Mouse (Mus musculus) megakaryocyte, embryonic 14.5 days (primary cell): ENCODE results near the gene Nras. TPM values are rescaled to one million over a fixed set of nuclear protein-coding genes. Genes with fewer than 3 reads are reported as not detected.

Experiments
- H3K27me3 ChIP-seq: replicated peaks from 2 replicates; pipeline ENCODE3; 2012; ENCODE audit warnings: inconsistent platforms
- H3K36me3 ChIP-seq: replicated peaks from 2 replicates; pipeline ENCODE3; 2012; ENCODE audit warnings: low read length, inconsistent platforms, mixed read lengths
- H3K4me1 ChIP-seq: 2 replicates; pipeline ENCODE4 v1.6.1; 2012; ENCODE audit warnings: inconsistent platforms
- H3K4me3 ChIP-seq: replicated peaks from 2 replicates; pipeline ENCODE3; 2012; ENCODE audit warnings: moderate library complexity, mild to moderate bottlenecking, inconsistent platforms
- H3K9me3 ChIP-seq: 2 replicates; pipeline ENCODE4 v1.6.1; 2012; ENCODE audit warnings: inconsistent platforms
- FLI1 ChIP-seq: IDR thresholded peaks from 2 replicates; pipeline ENCODE4 v1.6.1; 2012; ENCODE audit warnings: low read length, inconsistent platforms, mixed read lengths
- GATA1 ChIP-seq: IDR thresholded peaks from 3 replicates; pipeline ENCODE4 v1.6.1; 2012; ENCODE audit warnings: mixed read lengths, low read length, inconsistent platforms, borderline replicate concordance
- polyA plus RNA-seq: library from polyadenylated mRNA; stranded (reverse); fragments of >175 nt; gene quantifications from 2 replicates; pipeline ENCODE4 v1.2.3, GENCODE M21; 2012; ENCODE audit warnings: low replicate concordance; ENCODE audit not compliant: insufficient read depth

Gene Nras
- 1.3 and 2.9 TPM in 2 replicates for polyA plus RNA-seq

DNA sequence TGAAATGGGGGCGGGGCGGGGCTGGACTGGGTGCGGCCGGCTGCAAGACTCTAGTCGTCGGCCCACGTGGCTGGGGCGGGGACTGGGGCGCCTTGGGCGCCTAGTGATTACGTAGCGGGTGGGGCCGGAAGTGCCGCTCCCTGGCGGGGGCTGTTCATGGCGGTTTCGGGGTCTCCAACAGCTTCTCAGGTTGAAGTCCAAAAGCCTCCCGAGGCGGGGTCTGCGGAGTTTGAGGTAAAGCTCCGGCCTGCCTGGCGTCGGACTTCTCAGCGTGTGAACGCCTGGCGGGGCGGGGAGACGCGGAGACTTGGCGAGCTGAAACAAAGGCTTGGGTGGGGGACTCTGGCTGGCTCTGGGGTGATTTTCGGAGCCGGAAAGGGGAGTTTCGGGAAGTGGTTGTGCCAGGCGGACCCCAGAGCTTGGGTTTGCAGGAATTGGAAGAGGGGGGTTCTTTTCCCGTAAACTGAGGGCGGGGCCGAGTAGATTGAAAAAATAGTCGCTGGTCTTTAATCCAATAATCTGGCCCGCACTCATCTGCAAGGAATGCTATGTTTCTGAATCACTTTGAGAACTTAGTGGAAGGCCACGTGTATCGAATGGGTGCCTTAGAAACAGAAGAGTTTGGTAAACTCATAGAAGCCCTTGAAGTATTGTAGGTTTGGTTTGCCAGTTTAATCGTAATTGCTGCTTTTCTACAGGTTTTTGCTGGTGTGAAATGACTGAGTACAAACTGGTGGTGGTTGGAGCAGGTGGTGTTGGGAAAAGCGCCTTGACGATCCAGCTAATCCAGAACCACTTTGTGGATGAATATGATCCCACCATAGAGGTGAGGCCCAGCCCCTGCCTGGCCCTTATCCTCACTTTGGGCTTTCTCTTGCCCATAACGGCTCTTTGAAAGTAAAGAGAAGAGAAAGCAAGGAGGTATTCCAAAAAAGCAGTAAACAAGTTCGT, at the start of gene Nras:
Gene Nras, plus strand, starts transcription at position 79 of the 951 bp plus-strand sequence.
- Histone ChIP-seq H3K4me1 (peaks cover 13% of the 10 kb centered on the region), H3K9me3 (no peaks in the 10 kb centered on the region), H3K4me3 (peak within 1 kb of the TSS; percentile 94), H3K36me3 (peaks cover 72% of the 10 kb centered on the region), H3K27me3 (no peaks in the 10 kb centered on the region)
- no peak for TF ChIP-seq GATA1
- no peak for TF ChIP-seq FLI1

DNA sequence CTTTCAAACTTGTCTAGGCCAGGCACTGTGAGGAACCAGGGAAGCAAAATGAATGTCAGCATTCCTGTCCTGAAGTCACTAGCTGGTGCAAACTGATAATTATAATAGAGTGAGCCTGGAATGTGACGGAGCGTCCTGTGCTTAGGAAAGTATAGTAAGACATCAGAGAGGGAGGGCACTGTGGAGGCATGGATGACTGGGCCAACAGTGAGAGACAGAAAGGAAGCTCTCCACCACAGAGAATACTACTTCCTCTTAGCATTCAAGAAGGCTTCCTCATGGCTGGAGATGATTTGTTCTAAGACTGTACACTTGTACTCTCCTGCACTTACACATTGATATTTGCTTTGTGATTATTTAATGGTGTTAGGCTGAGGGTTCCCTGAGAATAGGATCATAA, 40.7 kb upstream of the Nras start:
- H3K4me1 ChIP-seq, result peaks cover 46% of the 10 kb centered on the region
- no peaks in the 10 kb centered on the region for H3K27me3 ChIP-seq
- H3K4me3 ChIP-seq, result peak overlapping the region; percentile 79
- TF ChIP-seq FLI1 (no peak), GATA1 (no peak)
- H3K9me3 ChIP-seq, result no peaks in the 10 kb centered on the region
- peaks cover 4% of the 10 kb centered on the region for H3K36me3 ChIP-seq

DNA sequence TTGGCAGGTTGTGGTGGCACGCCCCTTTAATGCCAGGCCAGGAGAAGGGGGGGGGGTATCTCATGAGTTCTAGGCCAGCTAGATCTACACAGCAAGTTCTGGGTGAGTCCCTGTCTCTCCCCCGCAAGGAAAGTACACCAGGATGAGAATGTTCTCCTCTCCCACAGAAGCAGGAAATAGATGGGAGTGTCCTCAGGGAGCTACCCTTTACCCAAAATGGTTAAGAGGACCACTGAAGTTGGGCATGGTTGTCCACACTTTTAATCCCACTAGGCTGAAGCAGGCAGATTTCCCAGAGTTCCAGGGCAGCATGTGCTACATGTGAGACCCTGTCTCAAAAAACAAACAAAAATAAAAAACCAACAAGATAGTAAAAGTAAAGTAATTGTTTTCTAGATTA, 38.6 kb upstream of the Nras start:
- H3K36me3 ChIP-seq, result peaks cover 8% of the 10 kb centered on the region
- H3K4me1 ChIP-seq, result peaks cover 55% of the 10 kb centered on the region
- no peaks in the 10 kb centered on the region for H3K9me3 ChIP-seq
- H3K27me3 ChIP-seq, result no peaks in the 10 kb centered on the region
- TF ChIP-seq GATA1, result no peak
- no peak for TF ChIP-seq FLI1
- peak overlapping the region; percentile 98 for H3K4me3 ChIP-seq

DNA sequence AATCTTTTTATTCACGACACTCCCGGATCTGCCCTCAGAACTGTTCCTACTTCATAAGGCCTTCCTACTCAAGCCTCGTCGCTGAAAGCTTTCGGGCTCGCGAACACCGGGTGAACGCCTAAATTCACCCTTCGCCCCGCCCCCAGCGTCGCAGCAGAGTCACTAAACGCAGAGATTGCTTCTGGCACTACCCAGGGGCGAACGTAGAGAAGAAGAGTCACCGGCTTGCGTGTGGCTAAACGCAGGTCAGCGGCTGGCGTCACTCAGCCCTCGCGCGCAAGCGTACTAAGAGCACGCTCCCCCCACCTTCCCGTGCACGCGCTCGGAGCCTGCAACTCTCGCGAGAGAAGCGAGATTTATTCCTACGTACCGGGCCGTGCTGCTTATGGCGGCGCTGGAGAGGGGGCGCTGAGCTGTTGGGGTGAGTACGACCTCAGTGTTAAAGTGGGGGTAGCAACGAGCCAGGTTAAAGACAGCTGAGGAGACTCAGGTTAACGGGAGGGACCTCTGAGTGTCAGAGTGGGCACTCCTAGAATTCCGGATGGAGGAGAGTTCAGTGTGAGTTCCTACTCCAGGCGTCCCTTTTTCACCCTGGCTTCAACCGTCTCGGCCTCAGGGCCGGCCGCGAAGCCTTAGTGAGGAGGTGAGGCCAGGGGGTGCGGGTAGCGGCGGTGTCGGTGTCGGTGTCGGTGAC, 37.7 kb upstream of the Nras start, which contains the start of gene Csde1:
Gene Csde1, plus strand, starts transcription at position 178 of the 694 bp plus-strand sequence.
- Histone ChIP-seq H3K4me1 (peaks cover 63% of the 10 kb centered on the region), H3K9me3 (no peaks in the 10 kb centered on the region), H3K36me3 (peaks cover 14% of the 10 kb centered on the region), H3K27me3 (no peaks in the 10 kb centered on the region), H3K4me3 (peak within 1 kb of the TSS; percentile 98)
- TF ChIP-seq FLI1 (no peak), GATA1 (no peak)

DNA sequence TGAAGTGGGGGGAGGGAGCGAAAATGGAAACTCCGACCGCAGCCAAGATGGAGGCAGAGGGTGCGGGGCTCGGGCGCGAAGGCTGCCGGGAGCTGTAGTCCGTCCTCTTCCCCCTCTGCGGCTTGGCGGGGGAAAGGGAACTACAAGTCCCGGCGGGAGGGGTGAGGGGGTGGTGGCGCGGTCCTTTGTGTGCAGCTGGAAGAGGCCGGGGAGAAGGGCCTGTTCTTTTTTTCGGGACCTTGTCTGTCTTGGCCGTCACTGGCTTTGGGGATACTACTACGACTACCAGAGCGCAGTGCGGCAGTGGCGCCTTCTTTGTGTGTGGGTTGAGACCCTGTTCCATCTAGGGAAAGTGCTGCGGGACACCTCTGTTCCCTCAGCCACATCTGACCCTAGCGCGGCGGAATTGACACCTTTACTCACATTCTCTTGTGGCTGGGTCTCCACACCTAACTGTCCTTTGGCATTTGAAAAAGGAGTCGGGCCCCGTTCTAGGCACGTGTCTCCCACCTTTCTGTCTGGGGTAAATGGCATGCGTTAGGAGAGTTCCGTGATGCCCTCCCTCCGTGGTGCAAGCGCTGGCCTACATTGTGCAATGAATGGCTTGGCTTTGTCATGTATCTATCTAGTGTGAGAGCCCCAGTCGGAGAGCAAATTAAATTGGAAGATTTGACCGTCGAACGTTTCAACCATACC, 37.0 kb upstream of the Nras start:
- TF ChIP-seq FLI1, result no peak
- TF ChIP-seq GATA1, result no peak
- Histone ChIP-seq H3K36me3 (peaks cover 14% of the 10 kb centered on the region), H3K4me1 (peaks cover 64% of the 10 kb centered on the region), H3K9me3 (no peaks in the 10 kb centered on the region), H3K4me3 (peak overlapping the region; percentile 98), H3K27me3 (no peaks in the 10 kb centered on the region)

DNA sequence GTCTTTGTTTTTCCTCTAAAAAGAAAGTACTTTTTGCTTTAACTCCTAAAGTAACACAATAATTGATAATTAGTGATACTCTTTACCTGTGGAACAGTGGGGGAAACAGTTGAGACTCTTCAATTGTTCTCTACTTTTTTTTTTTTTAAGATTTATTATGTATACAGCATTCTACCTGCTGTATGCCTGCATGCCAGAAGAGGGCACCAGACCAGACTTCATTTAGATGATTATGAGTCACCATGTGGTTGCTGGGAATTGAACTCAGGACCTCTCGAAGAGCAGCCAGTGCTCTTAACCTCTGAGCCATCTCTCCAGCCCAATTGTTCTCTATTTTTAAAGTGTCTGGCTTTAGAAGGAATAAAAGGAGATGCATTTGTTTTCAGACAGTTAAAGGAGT, 31.9 kb upstream of the Nras start:
- no peak for TF ChIP-seq GATA1
- TF ChIP-seq FLI1, result no peak
- Histone ChIP-seq H3K9me3 (no peaks in the 10 kb centered on the region), H3K4me3 (no peak overlapping the region), H3K36me3 (peaks cover 57% of the 10 kb centered on the region), H3K4me1 (peaks cover 51% of the 10 kb centered on the region), H3K27me3 (no peaks in the 10 kb centered on the region)

DNA sequence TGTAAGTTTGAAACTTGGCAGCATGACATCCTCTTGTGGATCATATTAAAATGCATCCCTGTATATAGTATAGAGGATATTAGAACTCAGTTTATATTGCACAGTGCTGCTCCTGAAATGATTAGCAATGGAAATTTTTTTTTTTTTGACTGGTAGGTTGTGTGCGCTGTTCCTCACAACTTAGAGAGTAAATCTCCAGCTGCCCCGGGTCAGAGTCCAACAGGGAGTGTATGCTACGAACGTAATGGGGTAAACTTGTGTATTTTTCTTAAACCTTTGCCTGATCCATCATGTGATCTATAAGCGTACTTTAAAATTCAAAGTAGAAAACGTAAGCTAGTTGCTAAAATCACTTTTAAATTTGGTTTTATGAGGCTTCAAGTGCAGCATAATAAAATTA, 17.8 kb upstream of the Nras start:
- Histone ChIP-seq H3K4me3 (no peak overlapping the region), H3K36me3 (peaks cover 95% of the 10 kb centered on the region), H3K9me3 (no peaks in the 10 kb centered on the region), H3K4me1 (peaks cover 20% of the 10 kb centered on the region), H3K27me3 (no peaks in the 10 kb centered on the region)
- no peak for TF ChIP-seq FLI1
- TF ChIP-seq GATA1, result no peak

DNA sequence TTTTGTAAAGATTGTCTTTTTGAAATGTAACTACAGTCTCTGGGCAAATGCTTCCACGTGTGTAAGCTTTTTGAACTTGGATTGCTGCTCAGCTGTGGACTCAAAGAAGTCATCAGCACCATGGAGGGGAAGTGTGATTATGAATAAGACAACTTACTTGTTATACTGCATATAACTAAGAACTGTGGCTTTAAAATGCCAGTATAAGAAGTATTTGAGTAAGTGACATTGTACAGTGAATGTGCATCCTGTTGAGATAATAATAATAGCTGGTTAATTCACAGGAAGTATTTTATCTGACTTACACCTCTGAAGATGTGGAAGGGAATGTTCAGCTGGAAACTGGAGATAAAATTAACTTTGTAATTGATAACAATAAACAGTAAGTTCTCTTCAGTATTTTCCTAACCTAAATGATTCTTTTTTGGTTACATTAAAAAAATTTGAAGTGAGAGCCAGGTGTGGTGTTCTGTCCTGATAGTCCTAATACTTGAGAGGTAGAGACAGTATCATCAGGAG, 17.2 kb upstream of the Nras start:
- Histone ChIP-seq H3K4me3 (no peak overlapping the region), H3K9me3 (no peaks in the 10 kb centered on the region), H3K36me3 (peaks cover 96% of the 10 kb centered on the region), H3K4me1 (peaks cover 20% of the 10 kb centered on the region), H3K27me3 (no peaks in the 10 kb centered on the region)
- TF ChIP-seq GATA1, result no peak
- no peak for TF ChIP-seq FLI1

DNA sequence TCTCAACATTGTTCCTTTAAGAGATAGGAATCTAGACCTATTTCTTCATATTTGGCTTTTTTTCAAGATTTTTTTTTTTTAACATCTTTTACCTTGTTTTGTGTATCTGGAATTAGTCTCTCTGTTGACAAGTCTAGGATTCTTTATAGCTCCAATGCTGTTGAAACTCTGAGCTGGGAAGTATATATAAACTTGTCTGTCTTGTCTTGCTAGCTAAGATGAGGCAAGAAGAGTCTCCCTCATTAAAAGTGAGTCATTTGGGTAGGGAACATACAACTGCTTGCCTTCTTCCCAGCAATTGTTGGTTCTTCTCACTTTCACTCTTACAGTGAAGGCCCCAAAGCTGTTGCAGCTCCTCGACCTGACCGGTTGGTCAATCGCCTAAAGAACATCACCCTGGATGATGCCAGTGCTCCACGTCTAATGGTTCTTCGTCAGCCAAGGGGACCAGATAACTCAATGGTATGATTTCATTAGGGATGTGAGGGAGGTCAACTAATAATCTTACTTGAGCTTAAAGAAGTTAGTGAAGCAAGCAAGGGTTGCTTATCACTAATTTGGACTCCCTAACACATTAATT, 2.0 kb upstream of the Nras start:
- Histone ChIP-seq H3K36me3 (peaks cover 74% of the 10 kb centered on the region), H3K4me3 (no peak overlapping the region), H3K27me3 (no peaks in the 10 kb centered on the region), H3K4me1 (peaks cover 13% of the 10 kb centered on the region), H3K9me3 (no peaks in the 10 kb centered on the region)
- no peak for TF ChIP-seq FLI1
- no peak for TF ChIP-seq GATA1
